Mouse (Mus musculus): Measurements from ENCODE around the gene Wfdc1. TPM values are rescaled to one million over a fixed set of nuclear protein-coding genes. Genes with fewer than 3 reads are reported as not detected.

Gene Wfdc1
- total and polyA plus RNA-seq, 2 experiments from 2014 or later = 8.5 to 11.6 TPM

- Histone ChIP-seq H3K4me2 (ENCODE audit: low read depth, low read length, poor library complexity, severe bottlenecking) (no peak overlapping the region), H3K4me3 (ENCODE audit: low read depth, low read length) (no peak overlapping the region), H3K9me3 (ENCODE audit: low read length) (no peaks in the 10 kb centered on the region), H3K4me1 (ENCODE audit: insufficient read depth, low read length) (no peaks in the 10 kb centered on the region), H3K27me3 (ENCODE audit: insufficient read depth, low read length) (peaks cover 24% of the 10 kb centered on the region), H3K36me3 (ENCODE audit: insufficient read depth, low read length) (no peaks in the 10 kb centered on the region), H3K27ac (ENCODE audit: low read depth, low read length) (no peak overlapping the region), H3K9ac (replicated peaks; ENCODE audit: low read length, poor library complexity, severe bottlenecking) (no peak overlapping the region)
- DNase-seq (ENCODE audit: low spot score) = no peak
- peak; percentile 59 for TF ChIP-seq CTCF (IDR thresholded peaks at IDR 0.05)
- ATAC-seq (ENCODE audit: low FRiP score) = no peak
- WGBS = under 1% methylated on average over 12 of the region's 12 CpGs
These were observed 32.8 kb downstream of the Wfdc1 start for GRCm38 (mm10) chr8:119698960-119699359.

GRCm38 (mm10) chr8:119699549-119700134 lies 33.5 kb downstream of the Wfdc1 start, which contains the start of gene Atp2c2:
Atp2c2 (plus strand) TSS chr8:119700009.
- Histone ChIP-seq H3K36me3 (ENCODE audit: insufficient read depth, low read length) (no peaks in the 10 kb centered on the region), H3K9me3 (ENCODE audit: low read length) (no peaks in the 10 kb centered on the region), H3K9ac (replicated peaks; ENCODE audit: low read length, poor library complexity, severe bottlenecking) (no peak within 1 kb of the TSS), H3K4me2 (ENCODE audit: low read depth, low read length, poor library complexity, severe bottlenecking) (no peak within 1 kb of the TSS), H3K27me3 (ENCODE audit: insufficient read depth, low read length) (peaks cover 24% of the 10 kb centered on the region), H3K4me1 (ENCODE audit: insufficient read depth, low read length) (no peaks in the 10 kb centered on the region), H3K4me3 (ENCODE audit: low read depth, low read length) (no peak within 1 kb of the TSS), H3K27ac (ENCODE audit: low read depth, low read length) (no peak within 1 kb of the TSS)
- DNase-seq (ENCODE audit: low spot score) (no peak), ATAC-seq (ENCODE audit: low FRiP score) (no peak)
- TF ChIP-seq CTCF (IDR thresholded peaks at IDR 0.05) = no peak
- 8% methylated on average over 25 of the region's 26 CpGs for WGBS

- Histone ChIP-seq H3K4me1 (ENCODE audit: insufficient read depth, low read length) (no peaks in the 10 kb centered on the region), H3K4me3 (ENCODE audit: low read depth, low read length) (no peak overlapping the region), H3K9ac (replicated peaks; ENCODE audit: low read length, poor library complexity, severe bottlenecking) (no peak overlapping the region), H3K27ac (ENCODE audit: low read depth, low read length) (no peak overlapping the region), H3K27me3 (ENCODE audit: insufficient read depth, low read length) (peaks cover 24% of the 10 kb centered on the region), H3K36me3 (ENCODE audit: insufficient read depth, low read length) (no peaks in the 10 kb centered on the region), H3K9me3 (ENCODE audit: low read length) (no peaks in the 10 kb centered on the region), H3K4me2 (ENCODE audit: low read depth, low read length, poor library complexity, severe bottlenecking) (no peak overlapping the region)
- DNase-seq (ENCODE audit: low spot score) (no peak), ATAC-seq (ENCODE audit: low FRiP score) (no peak)
- no peak for TF ChIP-seq CTCF (IDR thresholded peaks at IDR 0.05)
- 66% methylated on average over 7 of the region's 7 CpGs for WGBS
These were observed 36.8 kb downstream of the Wfdc1 start for GRCm38 (mm10) chr8:119702965-119703364.

- Histone ChIP-seq H3K4me2 (ENCODE audit: low read depth, low read length, poor library complexity, severe bottlenecking) (no peak overlapping the region), H3K4me3 (ENCODE audit: low read depth, low read length) (no peak overlapping the region), H3K9me3 (ENCODE audit: low read length) (no peaks in the 10 kb centered on the region), H3K36me3 (ENCODE audit: insufficient read depth, low read length) (no peaks in the 10 kb centered on the region), H3K27me3 (ENCODE audit: insufficient read depth, low read length) (peaks cover 2% of the 10 kb centered on the region; the same call in 1 of the 2 replicates), H3K27ac (ENCODE audit: low read depth, low read length) (no peak overlapping the region), H3K9ac (replicated peaks; ENCODE audit: low read length, poor library complexity, severe bottlenecking) (no peak overlapping the region), H3K4me1 (ENCODE audit: insufficient read depth, low read length) (no peaks in the 10 kb centered on the region)
- DNase-seq (ENCODE audit: low spot score) (no peak), ATAC-seq (ENCODE audit: low FRiP score) (no peak)
- 91% methylated on average over 9 of the region's 9 CpGs for WGBS
- TF ChIP-seq CTCF (IDR thresholded peaks at IDR 0.05) = no peak
These were observed 41.0 kb downstream of the Wfdc1 start for GRCm38 (mm10) chr8:119707146-119707545.

- Histone ChIP-seq H3K27me3 (ENCODE audit: insufficient read depth, low read length) (no peaks in the 10 kb centered on the region), H3K36me3 (ENCODE audit: insufficient read depth, low read length) (no peaks in the 10 kb centered on the region), H3K9ac (replicated peaks; ENCODE audit: low read length, poor library complexity, severe bottlenecking) (no peak overlapping the region), H3K4me3 (ENCODE audit: low read depth, low read length) (no peak overlapping the region), H3K9me3 (ENCODE audit: low read length) (no peaks in the 10 kb centered on the region), H3K4me1 (ENCODE audit: insufficient read depth, low read length) (no peaks in the 10 kb centered on the region), H3K4me2 (ENCODE audit: low read depth, low read length, poor library complexity, severe bottlenecking) (no peak overlapping the region), H3K27ac (ENCODE audit: low read depth, low read length) (no peak overlapping the region)
- 92% methylated on average over 8 of the region's 8 CpGs for WGBS
- ATAC-seq (ENCODE audit: low FRiP score) (no peak), DNase-seq (ENCODE audit: low spot score) (no peak)
- TF ChIP-seq CTCF (IDR thresholded peaks at IDR 0.05) = no peak
These were observed 42.3 kb downstream of the Wfdc1 start for GRCm38 (mm10) chr8:119708471-119708870.

- TF ChIP-seq CTCF (IDR thresholded peaks at IDR 0.05) = no peak
- 67% methylated on average over 14 of the region's 14 CpGs for WGBS
- H3K4me1 ChIP-seq (ENCODE audit: insufficient read depth, low read length) = no peaks in the 10 kb centered on the region
- H3K9ac ChIP-seq (replicated peaks; ENCODE audit: low read length, poor library complexity, severe bottlenecking) = no peak overlapping the region
- no peak overlapping the region for H3K4me2 ChIP-seq (ENCODE audit: low read depth, low read length, poor library complexity, severe bottlenecking)
- H3K4me3 ChIP-seq (ENCODE audit: low read depth, low read length) = no peak overlapping the region
- no peak overlapping the region for H3K27ac ChIP-seq (ENCODE audit: low read depth, low read length)
- no peaks in the 10 kb centered on the region for H3K9me3 ChIP-seq (ENCODE audit: low read length)
- no peaks in the 10 kb centered on the region for H3K27me3 ChIP-seq (ENCODE audit: insufficient read depth, low read length)
- ATAC-seq (ENCODE audit: low FRiP score) (no peak), DNase-seq (ENCODE audit: low spot score) (peak; percentile 21)
- no peaks in the 10 kb centered on the region for H3K36me3 ChIP-seq (ENCODE audit: insufficient read depth, low read length)
These were observed 42.9 kb downstream of the Wfdc1 start for GRCm38 (mm10) chr8:119708878-119709702.

All from midbrain, postnatal 0 days (tissue).